Mouse (Mus musculus) cerebellum, adult 2 months (tissue): ENCODE results near the gene Ddx60.

Source experiments
- CTCF ChIP-seq: fragments of 200-500 bp; IDR thresholded peaks from 2 replicates; pipeline ENCODE4 v1.5.1; 2011; ENCODE audit warnings: low read depth, mild to moderate bottlenecking, control low read depth, low read length, moderate library complexity, borderline replicate concordance; ENCODE audit not compliant: insufficient read depth
- POLR2A ChIP-seq: fragments of 200-500 bp; IDR thresholded peaks from 2 replicates; pipeline ENCODE4 v1.6.1; 2011; ENCODE audit warnings: low read length, control low read depth, borderline replicate concordance; ENCODE audit not compliant: insufficient read depth

DNA sequence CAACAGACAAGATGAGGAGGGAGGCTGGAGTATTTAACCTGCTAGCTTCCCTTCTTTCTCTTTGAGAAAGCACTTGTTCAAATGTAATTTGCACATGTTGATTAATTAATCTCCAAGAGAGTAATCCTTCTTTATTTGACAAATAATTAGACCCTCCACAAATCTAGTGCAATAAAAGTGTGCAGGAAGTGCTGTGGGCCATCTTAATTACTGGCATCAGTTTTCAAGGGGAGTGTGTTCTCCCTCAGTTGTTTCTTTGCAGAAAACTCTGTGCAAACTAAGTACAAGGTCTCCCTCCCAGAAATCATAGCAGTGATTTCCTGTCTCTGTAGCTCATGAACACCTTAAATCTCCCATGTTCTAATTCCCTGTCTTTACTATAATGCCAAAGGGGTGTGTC lies 140.4 kb downstream of the Ddx60 start:
- TF ChIP-seq POLR2A (no peak), CTCF (no peak)
